Comparison of ENCODE assay signal across 15 mouse cellular contexts in the genomic region with DNA sequence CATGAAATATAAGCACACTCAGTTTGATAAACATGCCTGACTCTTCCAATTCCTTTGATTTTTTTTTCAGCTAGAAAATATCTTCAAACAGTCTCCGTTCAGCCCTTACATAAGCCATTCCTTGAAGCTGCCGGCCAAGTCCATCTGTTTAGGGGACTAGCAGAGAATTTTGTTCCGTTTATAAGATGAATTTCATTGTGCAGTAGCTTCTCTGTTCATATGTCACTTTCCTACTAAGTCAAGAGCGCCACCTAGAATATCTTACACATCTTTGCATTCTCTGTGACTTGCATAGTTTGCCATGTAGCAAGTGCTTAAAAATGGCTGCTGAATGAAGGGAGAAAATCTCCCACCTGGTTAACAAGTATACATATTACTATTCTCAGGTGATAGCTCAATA. TPM values are rescaled to one million over a fixed set of nuclear protein-coding genes. Genes with fewer than 3 reads are reported as not detected.
DNase-seq lines count a peak whose midpoint lies in the region; ATAC-seq and TF ChIP-seq lines count a peak whose summit lies in the region.
"Had no signal": no experiment of that assay in that cellular context is flagged by ENCODE, and none has a peak within 500 bp of the region (broad histone marks: within the 10 kb centered on the region; RNA-seq: fewer than 3 reads in every experiment).

No protein-coding gene starts in this region.

- H3K9ac ChIP-seq in hindbrain, postnatal 0 days (replicated peaks; ENCODE audit: low read length) = no peak overlapping the region
- no peak overlapping the region for H3K9ac ChIP-seq in hindbrain, embryonic 11.5 days (ENCODE audit: low read depth, low read length)
- no peak overlapping the region for H3K9ac ChIP-seq in midbrain, embryonic 14.5 days (replicated peaks; ENCODE audit: low read length)
- no peak overlapping the region for H3K9ac ChIP-seq in heart, adult 2 months (ENCODE audit: low read depth, low read length)
- H3K9ac ChIP-seq: hindbrain, embryonic 12.5 days had no signal

- peak; percentile 25; the same call in 1 of the 2 replicates for TF ChIP-seq CTCF in hindbrain, postnatal 0 days (IDR thresholded peaks at IDR 0.05; ENCODE audit: low read depth)
- TF ChIP-seq CTCF in heart, adult 2 months (IDR thresholded peaks at IDR 0.05) = no peak

- WGBS in hindbrain, postnatal 0 days = 67% methylated on average over 4 of the region's 4 CpGs
- 76% methylated on average over 4 of the region's 4 CpGs for WGBS in hindbrain, embryonic 11.5 days
- 75% methylated on average over 4 of the region's 4 CpGs for WGBS in midbrain, embryonic 14.5 days
- WGBS in midbrain, embryonic 10.5 days = 77% methylated on average over 4 of the region's 4 CpGs
- WGBS in heart, adult 2 months = 72% methylated on average over 4 of the region's 4 CpGs

- no peak overlapping the region for H3K4me3 ChIP-seq in hindbrain, postnatal 0 days (ENCODE audit: low read length)
- H3K4me3 ChIP-seq in hindbrain, embryonic 11.5 days (ENCODE audit: low read depth, low read length) = no peak overlapping the region
- H3K4me3 ChIP-seq in midbrain, embryonic 14.5 days (replicated peaks; ENCODE audit: low read depth, low read length) = no peak overlapping the region
- no peak overlapping the region for H3K4me3 ChIP-seq in midbrain, embryonic 10.5 days
- no peak overlapping the region for H3K4me3 ChIP-seq in heart, adult 2 months
- H3K4me3 ChIP-seq: hindbrain, embryonic 12.5 days had no signal

- H3K9me3 ChIP-seq in hindbrain, postnatal 0 days (ENCODE audit: low read length) = no peaks in the 10 kb centered on the region
- no peaks in the 10 kb centered on the region for H3K9me3 ChIP-seq in hindbrain, embryonic 11.5 days (ENCODE audit: control insufficient read depth, low read length)
- H3K9me3 ChIP-seq in midbrain, embryonic 14.5 days (ENCODE audit: control insufficient read depth, low read length) = no peaks in the 10 kb centered on the region
- H3K9me3 ChIP-seq in midbrain, embryonic 10.5 days (replicated peaks) = no peaks in the 10 kb centered on the region
- H3K9me3 ChIP-seq: hindbrain, embryonic 12.5 days had no signal

- no peaks in the 10 kb centered on the region for H3K4me1 ChIP-seq in hindbrain, postnatal 0 days (ENCODE audit: insufficient read depth, low read length)
- H3K4me1 ChIP-seq in hindbrain, embryonic 11.5 days (replicated peaks; ENCODE audit: control insufficient read depth, insufficient read depth, low read length) = no peaks in the 10 kb centered on the region
- H3K4me1 ChIP-seq in midbrain, embryonic 14.5 days (ENCODE audit: control insufficient read depth, insufficient read depth, low read length) = no peaks in the 10 kb centered on the region
- H3K4me1 ChIP-seq in midbrain, embryonic 10.5 days = no peaks in the 10 kb centered on the region
- H3K4me1 ChIP-seq in heart, adult 2 months (ENCODE audit: control insufficient read depth, insufficient read depth, low read length) = peaks cover 2% of the 10 kb centered on the region
- H3K4me1 ChIP-seq: hindbrain, embryonic 12.5 days had no signal

- no peaks in the 10 kb centered on the region for H3K36me3 ChIP-seq in hindbrain, postnatal 0 days (ENCODE audit: insufficient read depth, low read length)
- no peaks in the 10 kb centered on the region for H3K36me3 ChIP-seq in hindbrain, embryonic 11.5 days (ENCODE audit: control insufficient read depth, insufficient read depth, low read length)
- no peaks in the 10 kb centered on the region for H3K36me3 ChIP-seq in midbrain, embryonic 14.5 days (ENCODE audit: control insufficient read depth, insufficient read depth, low read length)
- H3K36me3 ChIP-seq in midbrain, embryonic 10.5 days = no peaks in the 10 kb centered on the region
- no peaks in the 10 kb centered on the region for H3K36me3 ChIP-seq in heart, adult 2 months (ENCODE audit: control insufficient read depth, insufficient read depth, low read length)
- H3K36me3 ChIP-seq: hindbrain, embryonic 12.5 days had no signal

- no peak for TF ChIP-seq POLR2A in heart, adult 2 months (IDR thresholded peaks at IDR 0.05; ENCODE audit: insufficient read depth, low read depth, low read length)

- no peaks in the 10 kb centered on the region for H3K27me3 ChIP-seq in hindbrain, postnatal 0 days (ENCODE audit: insufficient read depth, low read length)
- no peaks in the 10 kb centered on the region for H3K27me3 ChIP-seq in hindbrain, embryonic 11.5 days (ENCODE audit: control insufficient read depth, insufficient read depth, low read length)
- H3K27me3 ChIP-seq in midbrain, embryonic 14.5 days (ENCODE audit: control insufficient read depth, insufficient read depth, low read length) = no peaks in the 10 kb centered on the region
- no peaks in the 10 kb centered on the region for H3K27me3 ChIP-seq in midbrain, embryonic 10.5 days (ENCODE audit: low read depth, poor library complexity, severe bottlenecking)
- H3K27me3 ChIP-seq in heart, adult 2 months (ENCODE audit: control insufficient read depth, insufficient read depth, low read length) = no peaks in the 10 kb centered on the region
- H3K27me3 ChIP-seq: hindbrain, embryonic 12.5 days had no signal

- intact Hi-C loops in heart, adult 2 months (cut with DNase I) = no loop called here

- no peak for DNase-seq in cerebellum, postnatal 36 days
- DNase-seq in hindbrain, postnatal 0 days (ENCODE audit: low spot score) = peak; percentile 36
- DNase-seq in hindbrain, embryonic 11.5 days (ENCODE audit: low spot score) = no peak
- peak; percentile 27 for DNase-seq in midbrain, embryonic 14.5 days
- DNase-seq in midbrain, embryonic 10.5 days (ENCODE audit: low spot score) = no peak
- peak; percentile 15 for DNase-seq in embryo, embryonic 10.5 days (ENCODE audit: low spot score)
- no peak for DNase-seq in heart, adult 2 months
- DNase-seq: adrenal gland, adult 2 months; B cell, adult 2 months; kidney, adult 8-10 months; lung, postnatal 4 days; thymus, postnatal 14 days had no signal

- H3K4me2 ChIP-seq in hindbrain, postnatal 0 days (ENCODE audit: low read depth, low read length) = no peak overlapping the region
- H3K4me2 ChIP-seq in hindbrain, embryonic 11.5 days (replicated peaks; ENCODE audit: low read depth, low read length) = no peak overlapping the region
- H3K4me2 ChIP-seq in midbrain, embryonic 14.5 days (ENCODE audit: low read length) = no peak overlapping the region
- H3K4me2 ChIP-seq: hindbrain, embryonic 12.5 days; liver, embryonic 11.5 days had no signal

- ATAC-seq in cerebellum, adult (ENCODE audit: insufficient number of reproducible peaks, low FRiP score, low TSS enrichment) = peak; percentile 56; the same call in 1 of the 2 replicates
- no peak for ATAC-seq in hindbrain, postnatal 0 days
- ATAC-seq in hindbrain, embryonic 11.5 days (ENCODE audit: low FRiP score) = no peak
- ATAC-seq in midbrain, embryonic 14.5 days (ENCODE audit: low FRiP score, low TSS enrichment) = no peak

- no peak for TF ChIP-seq EP300 in heart, adult 2 months (IDR thresholded peaks at IDR 0.05; ENCODE audit: insufficient read depth, low read depth, low read length)

- no peak overlapping the region for H3K27ac ChIP-seq in hindbrain, postnatal 0 days
- no peak overlapping the region for H3K27ac ChIP-seq in hindbrain, embryonic 11.5 days (ENCODE audit: low read depth, low read length)
- H3K27ac ChIP-seq in midbrain, embryonic 14.5 days (replicated peaks; ENCODE audit: low read depth, low read length) = no peak overlapping the region
- H3K27ac ChIP-seq in midbrain, embryonic 10.5 days (replicated peaks) = no peak overlapping the region
- no peak overlapping the region for H3K27ac ChIP-seq in heart, adult 2 months
- H3K27ac ChIP-seq: hindbrain, embryonic 12.5 days had no signal

- H3K79me2 ChIP-seq in heart, adult 2 months (replicated peaks; ENCODE audit: control insufficient read depth, insufficient read depth, low read length) = no peaks in the 10 kb centered on the region

RNA-seq across cellular contexts. Expression of a gene that starts 51.0 kb away (rescaled TPM):
- 35.4 and 45.3 TPM in 2 replicates for total RNA-seq in hindbrain, postnatal 0 days (2014; rRNA removed)
- 40.7 and 43.5 TPM in 2 replicates for polyA plus RNA-seq in hindbrain, postnatal 0 days (2015; fragmentation: Nextera tagmentation; extraction: Ambion mirVana)
- polyA plus RNA-seq in hindbrain, embryonic 11.5 days (2014; fragmentation: Nextera tagmentation; extraction: Ambion mirVana) = 76.3 and 86.3 TPM in 2 replicates
- 30.1 and 43.6 TPM in 2 replicates for polyA plus RNA-seq in midbrain, embryonic 14.5 days (2014; fragmentation: Nextera tagmentation; extraction: Ambion mirVana)
- polyA plus RNA-seq in midbrain, embryonic 10.5 days (2016; fragmentation: Nextera tagmentation; extraction: Ambion mirVana) = 30.2 and 47.0 TPM in 2 replicates
- total RNA-seq in heart, adult 2 months (2021) = 10 to 100 TPM; 14.7 to 15.3 TPM
- 5.8 and 9.6 TPM in 2 replicates for polyA plus RNA-seq in heart, adult 2 months (2012; rRNA removed)

Comparison
In these comparisons a context has a peak if more than half of its experiments do, and no peak if none do; other contexts are left out.
1. DNase-seq: peak in hindbrain, postnatal 0 days (single experiment), midbrain, embryonic 14.5 days (single experiment) and embryo, embryonic 10.5 days (single experiment); none in cerebellum, postnatal 36 days (0 of 2), hindbrain, embryonic 11.5 days (single experiment), midbrain, embryonic 10.5 days (single experiment) and heart, adult 2 months (0 of 2).